Mouse (Mus musculus) kidney, postnatal 36 days (tissue): ENCODE results near the gene Sumo1.
"Not testable (repeated sequence)": the region's sequence is repeated elsewhere in the genome, so short reads cannot be mapped to it uniquely, and the experiment has no call there.

Source experiments
- DNase-seq, 2 experiments: peaks; one replicate each; pipeline ENCODE4 v3.0.0; 2021 to 2022; ENCODE audit warnings: mixed read lengths in 2 of 2

Sumo1 gene

DNA sequence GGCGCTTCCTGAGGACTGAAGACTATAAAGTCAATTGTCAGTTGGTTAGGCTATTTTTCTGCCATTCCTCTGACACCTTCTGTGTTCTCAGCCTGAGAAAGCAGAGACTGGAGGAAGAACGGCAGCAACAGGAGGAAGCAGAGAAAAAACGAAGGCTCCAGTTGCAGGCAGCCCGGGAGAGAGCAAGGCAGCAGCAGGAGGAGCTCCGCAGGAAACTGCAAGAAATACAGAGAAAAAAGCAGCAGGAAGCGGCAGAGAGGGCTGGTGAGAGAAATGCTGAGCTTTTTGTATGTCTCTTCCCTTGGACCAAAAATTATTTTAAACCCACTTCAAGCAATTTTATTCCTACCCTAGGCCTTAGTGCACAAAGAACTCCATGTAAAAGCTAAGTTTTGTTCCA lies 37.6 kb downstream of the Sumo1 start:
- no peak for DNase-seq

DNA sequence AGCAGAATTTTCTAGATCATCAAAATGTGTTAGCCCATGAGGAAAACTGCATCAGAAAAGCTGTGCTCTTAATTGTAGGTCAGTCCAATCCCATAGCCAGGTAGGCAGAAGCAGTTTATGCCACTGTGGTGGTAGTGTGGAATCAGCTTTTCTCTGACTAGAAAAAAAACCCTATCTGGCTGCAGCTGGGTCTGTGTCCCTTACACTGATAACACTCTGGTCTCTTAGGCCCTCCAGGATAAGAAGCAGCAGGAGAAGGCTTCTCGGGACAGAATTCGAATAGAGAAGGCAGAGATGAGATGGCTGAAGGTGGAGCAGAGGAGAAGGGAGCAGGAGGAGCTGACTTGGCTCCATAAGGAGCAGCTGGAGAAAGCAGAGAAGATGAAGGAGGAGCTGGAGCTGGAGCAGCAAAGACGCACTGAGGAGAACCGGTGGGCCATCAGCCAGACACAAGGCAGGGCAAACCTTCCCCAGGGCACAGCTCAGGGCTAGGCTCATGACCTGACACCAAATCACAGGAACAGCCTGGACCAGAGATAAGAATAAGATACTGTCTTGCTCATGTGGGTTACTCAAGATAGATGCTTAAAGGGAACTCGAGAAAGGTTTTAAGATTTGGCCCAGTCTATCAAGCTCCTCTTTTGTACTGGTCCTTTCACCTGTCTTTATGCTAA lies 38.5 kb downstream of the Sumo1 start:
- DNase-seq: no peak

DNA sequence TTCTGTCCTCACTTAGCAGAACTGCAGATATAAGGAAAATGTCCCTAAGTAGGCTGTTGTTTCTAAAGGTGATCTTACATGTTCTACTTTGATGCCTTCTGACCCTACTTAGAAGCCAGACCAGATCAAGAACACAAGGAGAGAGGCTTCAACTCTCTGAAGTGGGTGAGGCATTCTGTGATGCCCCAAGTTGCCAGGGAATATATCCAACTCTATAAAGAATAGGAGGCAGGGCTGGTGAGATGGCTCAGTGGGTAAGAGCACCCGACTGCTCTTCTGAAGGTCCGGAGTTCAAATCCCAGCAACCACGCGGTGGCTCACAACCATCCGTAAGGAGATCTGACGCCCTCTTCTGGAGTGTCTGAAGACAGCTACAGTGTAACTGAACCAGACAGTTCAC lies 40.3 kb downstream of the Sumo1 start:
- DNase-seq: not testable (repeated sequence)

DNA sequence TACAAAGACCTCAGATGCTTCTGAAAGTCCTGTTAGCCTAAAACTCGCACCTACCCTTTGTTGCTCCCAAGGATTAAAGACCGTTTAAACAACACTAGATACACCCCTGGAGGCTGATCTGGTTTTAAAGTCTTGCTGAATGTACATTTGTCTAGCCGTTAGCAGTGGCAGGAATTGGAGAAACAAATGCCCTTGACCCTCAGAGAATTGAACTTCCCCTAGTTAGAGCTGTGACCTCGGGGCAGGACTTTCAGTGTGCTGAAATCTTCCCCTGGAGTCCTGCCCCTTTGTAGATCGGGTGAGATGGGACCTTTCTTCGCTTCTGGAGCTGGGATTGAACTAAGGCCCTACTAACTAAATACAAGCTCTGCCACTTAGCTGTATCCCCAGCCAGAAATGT lies 41.4 kb downstream of the Sumo1 start:
- DNase-seq: no peak

DNA sequence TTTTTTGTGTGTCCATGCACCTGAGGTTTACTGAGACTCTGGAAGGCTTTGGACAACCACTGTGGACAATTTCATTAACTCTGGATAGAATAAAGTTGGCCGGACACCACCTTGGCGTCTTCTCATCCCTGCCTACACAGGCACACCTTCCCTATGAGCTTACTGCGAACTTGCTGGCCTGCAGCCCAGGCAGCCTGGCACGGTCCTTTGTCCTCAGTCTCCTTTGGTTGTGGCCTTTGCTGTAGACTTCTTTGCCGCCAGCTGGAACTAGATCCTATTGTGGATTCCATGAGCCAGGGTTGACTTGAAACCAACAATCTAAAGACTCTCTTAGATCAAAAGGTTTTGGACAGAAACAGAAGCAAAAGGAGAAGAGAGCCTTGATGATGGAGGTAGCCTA lies 45.2 kb downstream of the Sumo1 start:
- peak; percentile 28 to 55 for DNase-seq

DNA sequence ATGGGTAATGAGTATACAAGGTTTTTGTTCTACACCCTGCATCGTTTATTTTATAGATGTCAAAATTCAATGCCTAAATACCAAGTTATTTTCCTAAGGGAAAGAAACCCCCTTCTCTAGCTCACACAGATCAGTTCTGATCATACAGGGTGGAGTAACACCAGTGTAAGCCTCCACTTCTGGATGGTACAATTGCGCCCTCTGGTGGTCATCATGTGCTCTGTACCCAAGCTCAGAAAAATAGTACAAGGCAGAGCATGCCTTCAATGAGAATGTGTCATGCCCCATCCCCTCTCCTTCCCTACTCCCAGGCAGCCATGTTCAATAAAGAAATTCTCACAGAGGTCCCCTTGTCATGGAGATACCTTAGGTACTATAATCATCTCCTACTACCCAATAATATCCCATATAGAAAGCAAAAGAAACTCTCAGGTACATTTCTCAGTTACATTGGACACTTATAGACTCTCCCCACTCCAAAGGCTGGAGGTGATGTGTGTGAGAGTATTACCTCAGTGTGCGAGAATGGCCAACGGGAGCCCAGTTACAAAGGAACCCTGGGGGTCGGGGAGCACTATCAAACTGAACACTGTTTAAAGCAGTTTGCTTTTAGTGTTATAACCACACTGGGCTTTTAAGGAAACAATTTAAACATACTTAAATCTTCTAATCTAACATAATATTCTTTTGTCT lies 47.2 kb downstream of the Sumo1 start:
- peak; percentile 61 to 85 for DNase-seq

DNA sequence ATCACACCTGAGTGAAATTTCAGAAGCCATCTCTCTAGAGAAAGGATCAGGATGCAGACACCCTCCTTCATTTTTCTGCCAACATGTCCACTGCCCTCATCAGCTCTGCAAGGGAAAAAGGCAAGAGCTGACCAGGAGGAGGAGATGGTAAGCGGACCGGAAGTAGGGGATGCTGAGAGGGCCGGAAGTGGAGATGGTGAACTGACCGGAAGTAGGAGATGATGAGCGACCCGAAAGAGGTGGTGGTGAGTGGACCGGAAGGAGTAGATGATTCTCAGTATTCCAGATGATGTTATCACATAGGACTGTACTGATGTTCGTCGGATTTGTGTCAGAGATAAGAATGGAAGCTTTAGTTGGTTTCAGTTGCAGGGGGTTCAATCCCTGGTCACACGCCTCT lies 51.4 kb downstream of the Sumo1 start:
- DNase-seq: no peak

DNA sequence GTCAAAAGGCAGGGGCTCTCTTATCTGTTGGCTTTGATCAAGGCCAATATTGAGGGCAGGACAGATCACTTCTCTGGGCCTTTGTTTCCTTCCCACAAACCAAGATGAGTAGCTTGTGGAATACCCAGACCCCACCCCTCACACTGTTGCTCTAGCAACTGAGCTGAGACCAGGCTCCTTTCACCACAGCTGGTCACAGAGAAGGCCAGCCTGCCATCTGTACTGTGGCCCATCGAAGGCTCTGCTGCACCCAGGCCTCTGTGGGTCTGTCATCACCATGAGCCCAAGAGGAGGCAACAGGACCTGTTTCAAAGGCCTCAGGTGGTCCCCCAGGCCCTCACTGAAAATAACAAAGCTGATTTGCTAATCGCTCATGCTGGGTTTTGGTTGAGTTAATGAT lies 55.6 kb downstream of the Sumo1 start:
- DNase-seq: no peak

DNA sequence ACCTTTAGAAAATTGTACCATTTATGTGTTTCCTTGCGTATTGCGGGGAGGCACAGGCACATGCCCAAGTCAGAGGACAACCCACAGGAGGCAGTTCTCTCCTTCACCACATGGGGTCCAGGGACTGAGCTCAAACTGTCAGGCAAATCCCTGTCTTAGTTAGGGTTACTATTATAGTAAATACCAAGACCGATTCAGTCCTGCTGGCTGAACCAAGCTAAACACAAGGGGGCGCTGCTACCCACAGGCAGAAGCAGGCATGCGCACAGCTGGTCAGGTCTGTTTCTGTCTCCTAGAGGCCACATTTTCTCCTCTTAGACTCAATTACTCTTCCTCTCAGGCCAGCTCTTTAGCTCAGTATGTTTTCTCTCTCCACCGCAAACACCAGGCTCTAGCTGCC lies 56.8 kb downstream of the Sumo1 start:
- DNase-seq: peak; percentile 35 to 79

DNA sequence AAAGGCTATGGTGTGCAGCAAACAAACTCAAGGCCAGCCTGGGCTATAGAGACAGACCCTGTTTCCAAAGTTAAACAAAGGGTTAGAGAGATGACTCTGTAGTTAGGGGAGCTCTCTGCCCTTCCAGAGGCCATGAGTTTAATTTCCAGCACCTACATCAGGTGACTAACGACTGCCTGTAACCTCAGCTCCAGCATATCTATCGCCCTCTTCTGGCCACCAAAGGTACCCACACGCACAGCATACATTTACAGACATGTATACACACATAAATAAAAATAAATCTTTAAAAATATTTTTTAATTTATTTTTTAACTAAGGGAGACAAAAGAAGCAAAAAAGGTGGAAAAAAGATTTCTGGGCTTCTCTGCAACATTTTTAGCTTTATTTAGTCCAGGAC lies 59.7 kb downstream of the Sumo1 start:
- DNase-seq: no peak

DNA sequence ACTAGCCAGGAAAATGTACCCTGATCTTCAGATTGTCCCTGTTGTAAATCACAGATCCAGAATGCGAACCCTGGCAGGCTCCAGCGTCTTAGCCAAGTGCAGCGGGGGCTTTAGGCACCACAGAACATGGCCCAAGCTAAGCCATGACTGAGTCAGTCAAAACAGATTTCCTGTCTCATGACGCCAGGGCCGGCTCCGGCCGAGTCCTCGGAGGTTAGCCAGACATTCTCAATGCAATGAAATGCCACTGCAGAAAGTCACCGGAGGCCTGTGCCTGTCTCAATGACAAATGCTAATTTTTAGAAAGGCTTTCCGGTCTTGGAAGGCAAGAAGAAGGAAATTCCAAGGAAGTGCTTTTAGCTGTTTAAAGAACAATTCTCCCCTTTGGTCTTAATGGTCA lies 60.7 kb downstream of the Sumo1 start:
- DNase-seq: peak; percentile 67 to 68

DNA sequence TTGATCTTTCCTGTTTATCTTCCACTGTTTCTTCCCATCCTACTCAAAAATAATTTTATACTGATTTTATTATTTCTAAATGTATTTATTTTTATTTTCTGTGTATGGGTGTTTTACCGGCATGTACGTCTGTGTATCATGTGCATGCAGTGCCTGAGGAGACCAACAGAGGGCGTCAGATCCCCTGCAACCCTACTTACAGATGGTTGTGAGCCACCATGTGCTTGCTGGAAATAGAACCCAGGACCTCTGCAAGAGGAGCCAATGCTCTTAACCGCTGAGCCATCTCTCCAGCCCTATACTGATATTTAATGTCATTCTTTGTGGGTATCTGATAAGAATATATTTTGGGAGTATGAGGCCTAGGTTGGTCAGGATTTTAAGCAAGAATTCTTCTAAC lies 61.2 kb downstream of the Sumo1 start:
- DNase-seq: peak in 1 of 2 experiments; percentile 26

DNA sequence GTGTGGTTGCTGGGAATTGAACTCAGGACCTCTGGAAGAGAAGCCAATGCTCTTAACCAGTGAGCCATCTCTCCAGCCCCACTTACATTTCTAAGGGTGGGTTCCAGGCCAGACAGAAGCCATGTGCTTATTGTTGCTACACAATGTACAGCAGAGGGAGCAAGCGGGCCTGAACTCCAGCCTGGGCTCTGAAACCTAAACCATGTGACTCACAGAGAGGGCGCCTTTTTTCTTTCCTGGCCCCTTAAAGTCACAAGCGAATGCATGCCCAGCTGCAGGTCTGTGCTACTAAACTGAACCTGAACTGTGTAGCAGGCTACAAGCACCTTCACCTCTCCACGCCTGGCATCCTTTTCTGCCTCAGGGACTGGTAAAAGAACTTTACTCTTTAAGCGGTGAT lies 61.7 kb downstream of the Sumo1 start:
- no peak for DNase-seq

DNA sequence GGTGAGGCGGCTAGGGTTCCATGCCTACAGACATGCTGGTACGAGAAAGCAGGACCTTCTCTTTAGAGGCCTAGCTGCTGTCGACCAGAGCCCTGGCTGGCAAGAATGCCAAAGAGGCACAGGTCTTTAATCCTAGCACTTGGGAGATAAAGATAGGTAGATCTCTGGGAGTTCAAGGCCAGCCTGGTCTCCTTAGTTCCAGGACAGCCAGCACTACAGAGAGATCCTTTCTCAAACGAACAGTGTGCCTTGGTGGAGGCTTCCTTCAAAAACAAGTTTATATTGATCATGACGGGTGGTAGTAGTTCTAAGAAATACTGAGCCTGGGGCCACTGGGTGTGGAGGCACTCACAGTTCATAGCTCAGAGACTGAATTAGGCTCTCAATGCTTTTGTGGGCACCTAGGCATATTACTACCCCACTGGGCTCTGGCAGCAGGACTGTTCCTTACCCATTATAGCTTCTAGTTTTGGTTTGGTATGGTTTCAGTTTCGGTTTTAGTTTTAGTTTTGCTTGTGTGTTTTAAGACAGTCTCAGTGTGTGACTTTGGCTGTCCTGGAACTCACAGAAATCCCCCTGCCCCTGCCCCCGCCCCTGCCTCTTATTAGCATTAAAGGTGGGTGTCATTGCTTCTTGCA lies 62.4 kb downstream of the Sumo1 start:
- DNase-seq: no peak

DNA sequence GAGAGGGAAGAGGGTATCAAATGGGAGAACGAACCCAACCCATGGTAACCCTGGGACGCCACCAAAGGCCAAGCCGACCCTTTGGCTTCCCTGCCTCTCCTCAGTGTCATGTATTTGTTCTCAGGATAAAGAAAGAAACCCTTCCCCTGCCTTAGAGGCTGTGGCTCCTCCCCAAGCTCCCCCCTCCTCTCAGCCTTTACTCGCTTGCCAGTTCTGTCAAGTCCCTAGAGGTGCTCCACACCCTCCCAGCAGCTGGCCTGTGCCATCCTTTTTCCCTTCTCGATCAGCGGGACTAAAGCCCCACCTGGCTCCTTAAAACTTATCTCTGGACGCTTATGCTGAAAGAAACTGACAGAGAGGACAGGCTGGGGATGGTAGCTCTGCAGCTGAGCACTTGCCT lies 63.6 kb downstream of the Sumo1 start:
- no peak for DNase-seq

DNA sequence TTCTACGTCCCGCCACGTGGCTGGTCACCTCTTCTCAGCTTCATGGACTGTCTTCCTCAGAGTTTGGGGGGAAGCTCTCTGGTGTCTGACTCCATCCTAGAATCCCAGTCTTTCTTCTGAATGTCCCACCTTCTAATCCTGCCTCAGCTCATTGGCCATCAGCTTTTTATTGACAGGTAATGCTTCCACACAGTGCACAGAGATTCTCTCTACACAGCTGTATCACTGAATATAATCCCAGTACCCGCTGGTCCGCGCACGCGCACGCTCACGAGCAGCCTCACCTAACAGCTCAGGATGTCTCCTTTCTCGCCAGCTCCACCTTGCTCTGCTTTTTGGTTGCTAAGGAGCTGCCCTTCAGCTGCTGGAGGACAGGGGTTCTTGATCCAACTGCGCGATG lies 64.2 kb downstream of the Sumo1 start:
- DNase-seq: no peak

DNA sequence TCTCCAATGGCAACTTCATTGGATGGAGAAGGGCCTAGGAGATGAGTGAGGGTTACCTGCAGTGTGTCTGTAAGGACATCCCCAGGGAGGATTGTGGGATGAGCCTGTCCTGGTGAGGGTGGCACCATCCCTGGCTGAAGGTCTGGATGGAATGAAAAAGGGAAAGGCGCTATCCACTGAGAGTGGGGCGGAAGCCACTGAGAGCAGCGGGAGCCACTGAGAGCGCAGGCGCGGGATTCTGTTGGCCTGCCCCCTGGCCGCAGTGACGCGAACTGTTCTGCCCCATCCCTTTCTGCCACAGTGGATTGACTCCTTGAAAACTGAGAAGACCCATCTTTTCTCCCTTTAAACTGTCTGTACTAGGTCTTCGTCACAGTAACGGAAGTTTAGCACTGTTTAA lies 66.7 kb downstream of the Sumo1 start:
- peak in 1 of 2 experiments; percentile 30 for DNase-seq

DNA sequence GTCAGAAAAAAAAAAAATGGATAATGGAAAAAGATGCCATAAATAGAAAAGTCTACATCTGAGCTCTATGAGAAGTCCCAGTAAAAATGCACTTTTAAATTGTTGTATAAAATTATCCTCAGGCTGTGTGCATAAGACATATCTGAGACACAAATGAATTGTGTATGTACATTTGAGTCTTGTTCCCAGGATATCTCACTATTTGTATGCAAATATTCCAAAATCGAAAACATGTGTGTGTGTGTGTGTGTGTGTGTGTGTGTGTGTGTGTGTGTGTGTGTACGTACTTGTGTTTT lies 67.3 kb downstream of the Sumo1 start:
- DNase-seq: no peak

DNA sequence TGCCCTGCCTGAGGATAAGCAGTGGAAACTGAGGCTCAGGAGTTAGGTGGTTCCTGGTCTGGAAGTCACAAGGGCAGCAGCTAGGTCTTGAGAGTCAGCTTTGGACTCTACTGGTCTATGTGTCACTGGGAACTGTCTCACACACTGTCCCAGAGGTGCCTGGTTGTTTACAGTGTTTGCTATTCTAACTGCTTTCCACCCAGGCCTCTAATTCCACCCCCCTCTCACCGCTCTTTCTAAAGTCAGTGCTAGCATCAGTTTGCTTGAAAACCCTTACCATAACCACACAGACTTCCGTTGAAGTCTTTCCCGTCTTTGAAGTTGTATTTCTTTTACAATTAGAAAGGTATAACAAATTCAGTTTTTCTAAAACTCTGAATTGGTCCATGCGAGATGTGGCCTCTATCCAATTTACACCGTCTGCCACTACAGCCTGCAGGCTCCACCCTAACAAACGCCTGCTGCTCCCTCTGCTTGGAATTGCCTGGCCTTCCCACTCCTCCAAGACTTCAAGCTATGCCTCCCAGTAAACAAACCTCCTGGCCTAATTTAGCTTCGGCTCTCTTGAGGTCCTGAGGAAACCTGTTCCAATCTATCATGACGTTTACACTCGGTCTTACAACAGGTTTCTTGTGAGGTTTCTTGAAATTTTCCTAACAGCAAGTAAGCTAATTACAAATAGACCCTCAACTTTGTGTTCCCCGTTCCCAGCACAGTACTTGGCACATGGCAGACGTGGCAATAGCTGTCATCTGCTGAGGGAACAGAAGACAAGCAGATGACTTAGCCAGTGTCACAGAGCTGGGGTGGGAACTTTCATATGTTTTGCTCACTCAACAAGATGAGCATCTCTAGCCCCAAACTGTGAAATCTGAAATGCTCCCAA lies 67.9 kb downstream of the Sumo1 start:
- no peak for DNase-seq

DNA sequence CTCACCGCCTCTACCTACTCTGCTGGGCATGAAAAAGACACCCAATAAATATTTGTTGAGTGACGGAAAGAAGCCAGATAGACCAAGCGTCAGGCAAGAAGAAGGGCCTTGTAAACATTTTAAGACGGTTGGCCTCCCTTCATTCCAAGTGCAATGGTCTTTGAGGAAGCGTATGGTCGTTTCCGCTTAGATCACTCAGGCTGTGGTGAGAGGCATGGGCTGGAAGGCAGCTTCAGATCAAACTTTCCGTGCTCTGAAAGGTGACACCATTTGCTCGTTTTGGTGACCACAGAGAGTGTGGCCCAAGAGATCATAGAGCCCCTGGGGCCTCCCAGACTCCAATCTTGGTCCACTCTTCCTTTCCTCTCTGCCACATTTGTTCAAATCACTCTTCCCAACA lies 75.0 kb downstream of the Sumo1 start:
- DNase-seq: no peak

DNA sequence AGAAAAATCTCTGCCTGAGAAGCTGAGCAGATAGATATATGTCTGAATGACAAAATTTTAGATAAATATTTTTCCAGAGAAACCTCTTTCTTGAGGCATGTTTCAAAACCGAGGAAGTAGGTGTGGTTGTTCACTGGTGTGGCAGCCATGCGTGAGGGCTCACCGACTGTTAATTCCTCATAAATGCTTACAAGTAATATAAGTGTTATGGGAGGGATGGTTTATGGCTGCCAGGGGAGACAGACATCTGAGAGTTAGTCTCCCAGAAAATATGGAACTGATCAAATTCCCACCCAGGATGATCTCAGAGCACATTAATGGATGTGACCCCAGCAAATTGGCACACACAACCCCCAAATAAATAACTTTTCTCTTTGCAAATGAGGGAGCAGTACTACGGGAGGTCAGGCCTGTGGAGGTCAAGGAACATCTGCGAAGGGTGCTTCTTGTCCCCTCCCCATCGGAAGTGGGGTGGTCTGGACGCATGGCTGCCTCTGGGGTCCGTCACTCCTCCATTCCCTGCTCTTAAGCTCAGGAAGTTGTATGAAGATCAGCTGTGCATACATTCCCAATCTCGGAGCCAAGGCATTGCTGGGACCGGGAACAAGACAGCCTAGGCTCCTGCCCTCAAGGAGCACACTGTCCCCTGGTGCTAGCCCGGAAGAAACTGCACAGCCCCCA lies 75.9 kb downstream of the Sumo1 start:
- no peak for DNase-seq

DNA sequence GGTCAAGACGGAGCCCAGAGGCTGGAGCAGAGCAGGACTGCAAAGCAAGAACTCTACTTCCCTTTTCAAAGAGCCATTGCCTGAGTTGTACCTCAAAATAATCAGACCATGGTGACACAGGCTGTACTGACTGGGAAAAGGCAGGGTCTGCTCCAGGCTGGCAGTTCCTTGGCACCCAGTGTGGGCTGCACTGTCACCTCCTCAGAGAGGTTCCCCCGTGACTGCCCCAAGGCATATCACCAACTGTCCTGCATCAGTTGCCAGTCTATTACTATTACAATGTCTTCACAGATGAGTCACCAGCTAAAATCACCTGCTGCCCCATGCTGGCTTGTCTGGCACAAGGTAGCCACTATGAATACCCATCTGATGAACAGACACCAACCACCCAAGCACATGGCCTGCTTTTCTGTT lies 77.0 kb downstream of the Sumo1 start:
- no peak for DNase-seq

DNA sequence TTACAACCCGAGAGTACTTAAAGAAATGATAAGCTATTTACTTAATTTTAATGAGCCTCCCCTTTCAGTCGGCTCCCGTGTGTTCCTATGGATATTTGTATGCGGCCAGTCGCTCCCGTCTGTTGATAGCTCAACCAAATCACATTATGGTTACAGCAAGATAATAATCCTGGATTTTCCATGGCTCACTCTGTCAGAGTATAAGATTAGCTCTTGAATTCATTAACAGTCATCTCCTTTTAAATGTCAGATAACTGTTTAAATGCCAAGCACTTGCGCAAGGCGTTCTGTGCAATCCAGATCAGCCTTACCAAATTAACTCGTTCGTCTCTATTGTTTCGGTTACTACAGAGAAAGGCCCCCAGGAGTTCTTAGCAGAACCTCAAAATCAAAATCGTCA lies 77.8 kb downstream of the Sumo1 start:
- DNase-seq: no peak
